Mouse (Mus musculus) Patski (cell line): ENCODE results near the gene Irak3. TPM values are rescaled to one million over a fixed set of nuclear protein-coding genes. Genes with fewer than 3 reads are reported as not detected.

Experiments
- ATAC-seq: fragments of 100-300 bp; one replicate; pipeline ENCODE4 v1.8.0; 2021
- CTCF ChIA-PET: fragments of 350-600 bp; sonication (Branson Sonifier 250); formaldehyde crosslinking; loops from one replicate; lab custom pipeline; 2022; ENCODE audit warnings: inconsistent platforms; lab: Charles Lee
- POLR2A ChIA-PET: fragments of 350-600 bp; sonication (Branson Sonifier 250); formaldehyde crosslinking; loops from one replicate; lab custom pipeline; 2022; ENCODE audit warnings: antibody characterized with exemption, inconsistent platforms; lab: Charles Lee
- DNase-seq: peaks from one replicate; pipeline ENCODE4 v3.0.0-alpha.2; 2011; ENCODE audit warnings: low read depth, low spot score
- H3K27me3 ChIP-seq: fragments of 371-371 bp; one replicate; pipeline ENCODE4 v1.5.1; 2021
- CTCF ChIP-seq: fragments of 100-300 bp; IDR thresholded peaks from one replicate; pipeline ENCODE4 v1.5.1; 2021
- in situ Hi-C: fragments of 300-500 bp; cut with MboI; formaldehyde crosslinking; loops from 3 replicates; pipeline ENCODE4 v1.11.1; 2018; ENCODE audit warnings: low pct_unique_long_range_greater_than_20kb, mixed read lengths
- polyA plus RNA-seq: library from polyadenylated mRNA; unstranded; gene quantifications from one replicate; pipeline ENCODE4 v1.2.3, GENCODE M21; 2021

Irak3 gene
- polyA plus RNA-seq, 1 experiment from 2014 or later = 0.21 TPM

DNA sequence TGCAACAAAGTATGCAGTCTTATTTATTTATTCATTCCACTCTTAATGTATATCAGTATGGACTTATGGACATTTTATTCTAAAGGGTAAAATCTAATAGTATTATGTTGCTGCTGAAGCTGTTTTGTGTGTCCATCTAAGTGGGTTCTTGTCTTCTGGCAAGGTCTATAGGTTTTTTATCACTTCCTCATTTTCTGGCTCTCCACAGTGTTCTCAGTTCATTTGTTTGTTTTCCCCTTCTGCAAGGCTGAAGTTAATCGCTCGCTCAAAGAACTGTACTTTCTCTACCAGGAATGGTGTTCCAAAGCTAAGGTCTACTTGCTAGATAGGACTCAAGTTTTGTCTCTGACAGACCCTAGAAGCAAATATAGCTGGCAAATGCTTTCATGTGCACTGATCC, 18.6 kb downstream of the Irak3 start:
- ChIA-PET CTCF (interaction anchor here (1.8 to 3.2 kb wide), 4 partner anchors 9 to 49 kb away, joined by 6 to 30 read pairs (median 10); no protein-coding TSS in a partner anchor), POLR2A (no interaction called here)
- H3K27me3 ChIP-seq = peaks cover 11% of the 10 kb centered on the region
- in situ Hi-C loops = no loop called here
- ATAC-seq = no peak
- no peak for DNase-seq
- TF ChIP-seq CTCF = no peak

DNA sequence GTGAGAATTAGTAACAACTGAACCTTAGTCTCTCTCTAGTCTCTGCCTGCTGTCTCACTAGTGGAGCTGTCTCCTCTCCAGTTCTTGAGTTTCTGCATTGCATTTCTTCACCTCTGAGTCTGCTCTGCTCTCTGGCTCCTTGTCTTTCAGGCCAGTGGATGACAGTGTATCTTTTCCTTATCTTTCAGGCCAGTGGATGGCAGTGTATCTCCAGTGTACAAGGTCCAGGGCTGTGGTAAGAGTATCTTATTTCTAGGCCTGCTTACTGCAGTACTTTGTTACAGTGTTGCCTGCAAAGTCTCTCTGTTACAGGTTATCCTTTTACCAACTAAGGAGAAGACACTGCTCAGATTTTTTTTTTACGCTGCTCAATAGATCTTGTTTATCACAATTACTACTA, 19.0 kb downstream of the Irak3 start:
- peak; percentile 62 for TF ChIP-seq CTCF
- POLR2A ChIA-PET = no interaction called here
- H3K27me3 ChIP-seq = peaks cover 11% of the 10 kb centered on the region
- in situ Hi-C loops = no loop called here
- ATAC-seq = peak; percentile 83
- CTCF ChIA-PET = interaction anchor here (0.9 to 3.2 kb wide), 6 partner anchors 8 to 49 kb away, joined by 3 to 30 read pairs (median 8); no protein-coding TSS in a partner anchor
- no peak for DNase-seq

DNA sequence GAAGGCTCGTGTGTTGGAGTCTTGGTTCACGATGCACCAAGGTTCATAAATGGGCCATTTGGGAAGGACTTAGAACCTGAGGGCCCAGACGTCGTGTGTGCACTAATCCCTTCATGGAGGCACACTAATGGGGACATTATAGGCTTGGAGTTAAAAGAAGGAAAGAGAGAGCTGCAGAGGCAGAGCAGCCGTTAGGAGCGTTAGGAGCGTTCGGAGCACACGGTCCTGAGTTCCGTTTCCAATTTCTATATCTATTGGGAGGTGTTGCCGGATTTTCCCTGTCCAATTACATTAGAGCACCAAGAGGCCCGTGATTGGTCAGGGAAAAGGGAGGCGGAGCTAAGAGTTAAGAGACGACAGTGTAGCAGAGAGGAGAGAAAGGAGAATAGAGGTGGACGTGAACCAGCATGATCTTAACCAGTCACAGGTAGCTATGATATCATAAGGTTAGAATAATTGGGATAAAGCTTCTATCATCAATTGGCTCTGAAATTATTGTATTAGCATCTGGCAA, 27.7 kb downstream of the Irak3 start:
- H3K27me3 ChIP-seq = peaks cover 12% of the 10 kb centered on the region
- ChIA-PET POLR2A (no interaction called here), CTCF (interaction anchor here (1.3 to 2.5 kb wide), 3 partner anchors 9 to 53 kb away, joined by 3 to 10 read pairs (median 3); partner anchors contain the start of gene Llph)
- DNase-seq (no peak), ATAC-seq (no peak)
- in situ Hi-C loops = no loop called here
- TF ChIP-seq CTCF = no peak

DNA sequence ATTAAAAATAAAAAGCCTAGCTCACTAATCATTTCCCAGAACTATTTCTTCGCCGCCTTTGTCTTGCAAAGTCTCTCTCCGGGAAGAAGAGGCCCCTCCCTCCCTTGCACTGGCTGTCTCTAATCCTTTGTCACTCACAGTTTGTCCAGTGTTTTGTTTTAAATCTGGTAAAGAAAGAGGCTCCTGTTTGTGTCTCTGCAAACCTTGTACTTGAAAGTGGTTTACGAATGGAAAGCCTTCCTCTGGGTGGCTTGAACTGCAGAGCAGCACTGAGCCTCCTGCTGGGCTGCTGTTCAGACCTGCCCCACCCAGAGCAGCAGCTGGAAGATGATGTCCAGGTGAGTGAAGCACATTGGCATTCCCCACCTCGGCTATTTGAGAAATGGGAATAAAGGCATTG, 30.6 kb downstream of the Irak3 start:
- POLR2A ChIA-PET = no interaction called here
- DNase-seq = no peak
- in situ Hi-C loops = no loop called here

DNA sequence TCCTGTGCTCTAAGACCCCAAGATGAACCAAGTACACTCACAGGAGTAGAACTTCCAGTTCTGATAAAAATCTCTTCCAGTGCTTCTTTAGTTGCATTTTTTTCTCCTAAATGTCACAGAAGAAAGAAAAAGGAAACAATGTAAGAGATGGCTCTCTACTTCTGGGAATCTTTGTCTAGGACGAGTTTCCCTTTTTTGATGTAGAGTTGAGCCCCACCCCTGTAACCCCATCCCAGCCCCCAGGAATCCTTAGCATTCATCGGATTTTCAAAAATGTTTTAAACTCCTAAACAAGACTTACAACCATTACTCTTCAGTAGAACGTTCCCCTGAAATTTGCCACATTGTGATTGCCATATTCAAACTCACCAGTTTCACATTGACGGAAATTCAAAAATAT, 31.7 kb downstream of the Irak3 start:
- in situ Hi-C loops = no loop called here
- H3K27me3 ChIP-seq = peaks cover 6% of the 10 kb centered on the region
- ChIA-PET POLR2A (no interaction called here), CTCF (no interaction called here)
- ATAC-seq (no peak), DNase-seq (no peak)
- no peak for TF ChIP-seq CTCF

More for the DNA sequence above, 30.6 kb downstream of the Irak3 start:
- peaks cover 6% of the 10 kb centered on the region for H3K27me3 ChIP-seq
- TF ChIP-seq CTCF = no peak
- CTCF ChIA-PET = no interaction called here
- no peak for ATAC-seq

DNA sequence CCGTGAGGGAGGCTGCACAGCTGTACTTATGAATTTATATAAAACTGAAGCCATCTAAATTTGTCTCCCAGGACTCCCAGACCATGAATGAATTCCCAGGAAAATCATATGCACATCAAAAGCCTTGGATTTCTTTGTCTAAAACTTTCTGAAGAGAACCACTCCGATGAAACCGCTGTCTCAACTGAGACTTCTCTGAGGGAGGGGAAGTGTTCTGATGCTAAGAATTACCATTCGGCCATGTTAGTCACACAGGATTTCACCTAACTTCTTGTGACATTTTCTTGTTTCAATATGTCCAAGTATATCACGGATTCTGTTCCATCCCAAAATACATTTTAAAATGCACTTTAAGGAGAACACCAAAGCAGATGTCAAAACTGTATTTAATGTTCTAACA, 32.1 kb downstream of the Irak3 start:
- ATAC-seq (no peak), DNase-seq (no peak)
- in situ Hi-C loops = no loop called here
- ChIA-PET POLR2A (no interaction called here), CTCF (no interaction called here)
- peaks cover 6% of the 10 kb centered on the region for H3K27me3 ChIP-seq
- TF ChIP-seq CTCF = no peak

DNA sequence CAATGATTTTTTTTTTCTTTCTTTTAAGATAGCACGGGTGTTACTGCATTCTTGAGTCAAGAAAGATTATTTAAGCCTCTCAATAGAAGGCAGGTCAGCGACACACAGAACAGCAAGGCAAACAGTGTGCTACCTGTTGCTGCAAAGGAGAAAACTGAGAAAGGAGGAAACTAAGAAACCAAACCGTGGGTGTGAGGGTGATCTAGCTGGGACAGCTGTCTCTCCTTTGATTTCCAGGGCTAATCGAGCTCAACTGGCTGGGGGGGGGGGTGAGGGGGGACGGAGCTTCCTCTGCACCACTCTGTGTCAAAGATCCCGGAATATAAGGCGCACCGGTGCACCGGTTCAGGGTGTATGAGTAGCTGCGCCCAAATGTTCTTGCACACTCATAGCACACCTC, 32.9 kb downstream of the Irak3 start:
- ATAC-seq (no peak), DNase-seq (no peak)
- POLR2A ChIA-PET = no interaction called here
- no peak for TF ChIP-seq CTCF
- in situ Hi-C loops = no loop called here
- peaks cover 6% of the 10 kb centered on the region for H3K27me3 ChIP-seq
- CTCF ChIA-PET = interaction anchor here (3.3 kb wide), 1 partner anchor 14 kb away, joined by 9 read pairs; no protein-coding TSS in a partner anchor

DNA sequence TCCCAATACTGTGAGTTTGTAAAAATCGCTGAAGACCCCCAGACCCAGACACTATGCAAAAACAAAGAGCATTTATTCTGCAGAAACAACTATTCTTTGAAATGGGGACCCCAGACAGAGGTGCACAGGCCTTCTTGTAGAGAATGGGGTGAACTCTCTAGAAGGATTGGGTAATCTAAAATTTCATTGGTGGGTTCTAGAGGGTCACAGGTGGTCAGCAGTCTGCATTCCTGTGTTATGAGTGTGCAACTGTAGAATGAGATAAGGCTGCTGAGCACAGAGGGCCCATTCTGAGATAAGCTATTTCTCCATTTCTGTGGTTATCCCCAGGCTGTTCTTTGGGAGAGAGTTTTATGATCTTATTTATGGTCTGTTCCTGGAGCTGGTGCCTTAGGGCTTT, 33.9 kb downstream of the Irak3 start:
- DNase-seq (no peak), ATAC-seq (no peak)
- peaks cover 6% of the 10 kb centered on the region for H3K27me3 ChIP-seq
- TF ChIP-seq CTCF = no peak
- in situ Hi-C loops = no loop called here
- ChIA-PET POLR2A (no interaction called here), CTCF (interaction anchor here (3.3 kb wide), 1 partner anchor 15 kb away, joined by 9 read pairs; no protein-coding TSS in a partner anchor)

DNA sequence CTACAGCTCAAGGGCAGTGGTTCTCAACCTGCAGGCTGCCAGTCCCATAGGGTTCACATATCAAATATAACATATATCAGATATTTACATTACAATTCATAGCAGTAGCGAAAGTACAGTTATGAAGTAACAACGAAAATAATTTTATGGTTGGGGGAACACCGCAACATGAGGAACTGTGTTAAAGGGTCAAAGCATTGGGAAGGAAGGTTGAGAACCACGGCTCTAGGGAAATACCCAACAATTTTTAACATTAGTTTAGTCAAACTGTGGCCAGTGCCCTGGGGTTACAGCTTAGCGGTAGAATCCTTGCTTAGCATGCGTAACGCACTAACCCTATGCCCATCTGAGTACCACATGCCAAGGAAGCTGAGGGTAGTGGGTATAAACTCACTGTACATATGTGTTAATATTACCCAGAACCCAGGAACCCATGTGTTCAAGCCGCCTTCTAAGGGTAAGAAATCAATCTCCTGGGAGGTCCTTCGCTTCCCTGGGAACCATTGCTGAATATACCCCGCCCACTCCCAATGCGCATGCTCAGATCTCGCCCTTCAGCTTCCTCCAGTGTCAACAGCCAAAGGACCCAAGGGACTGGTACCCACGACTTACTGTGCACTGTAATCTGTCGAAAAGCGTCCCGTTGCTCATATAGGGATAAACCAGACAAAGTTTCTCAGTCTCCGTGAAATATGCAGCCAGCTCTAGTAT, 36.0 kb downstream of the Irak3 start:
- CTCF ChIA-PET = interaction anchor here (3.3 kb wide), 1 partner anchor 17 kb away, joined by 9 read pairs; no protein-coding TSS in a partner anchor
- POLR2A ChIA-PET = no interaction called here
- DNase-seq = no peak
- no peak for ATAC-seq
- in situ Hi-C loops = no loop called here
- no peak for TF ChIP-seq CTCF
- peaks cover 3% of the 10 kb centered on the region for H3K27me3 ChIP-seq

DNA sequence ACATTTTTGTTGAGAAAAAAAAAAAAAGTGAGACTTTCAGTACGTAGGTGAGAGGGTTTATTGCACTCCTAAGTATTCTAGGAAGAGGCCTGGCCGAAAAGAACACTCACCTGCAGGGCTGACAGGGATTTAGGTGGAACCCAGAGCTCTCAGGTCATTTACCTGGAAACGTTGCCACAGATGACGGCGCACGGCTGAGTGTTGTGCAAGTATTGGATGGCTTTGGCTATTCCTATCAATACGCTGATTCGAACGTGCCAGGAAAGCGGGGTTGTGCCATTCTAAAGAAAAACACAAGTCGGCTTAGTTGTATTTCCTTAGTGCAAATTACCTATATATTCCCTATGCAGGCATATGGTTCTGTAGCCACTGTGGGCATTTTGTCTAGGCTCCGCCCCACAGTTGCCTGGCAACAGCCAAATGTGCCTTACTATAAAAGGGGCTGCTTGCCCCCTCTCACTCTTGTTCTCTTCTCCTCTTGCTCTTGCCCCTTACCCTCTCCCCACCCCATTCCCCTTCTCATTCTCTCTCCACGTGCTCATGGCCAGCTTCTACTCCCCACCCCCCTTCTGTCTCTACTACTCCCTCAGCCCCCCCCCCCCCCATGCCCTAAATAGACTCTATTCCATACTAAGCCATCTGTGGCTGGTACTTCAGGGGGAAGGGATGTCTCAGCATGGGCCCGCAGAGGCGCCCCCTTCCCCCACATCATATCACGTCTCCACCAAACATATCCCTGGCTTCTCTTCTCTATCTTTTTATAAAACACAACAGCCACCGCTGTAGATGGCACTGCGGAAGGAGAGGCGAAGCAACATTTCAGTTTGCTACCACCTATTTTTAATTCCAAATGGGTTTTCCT, 36.8 kb downstream of the Irak3 start:
- no peak for TF ChIP-seq CTCF
- DNase-seq (no peak), ATAC-seq (no peak)
- POLR2A ChIA-PET = no interaction called here
- in situ Hi-C loops = no loop called here
- peaks cover 3% of the 10 kb centered on the region for H3K27me3 ChIP-seq
- CTCF ChIA-PET = no interaction called here
